Mouse (Mus musculus): ENCODE results near the gene Abca8b.
"Not testable (repeated sequence)": the region's sequence is repeated elsewhere in the genome, so short reads cannot be mapped to it uniquely, and the experiment has no call there.

Abca8b gene

DNA sequence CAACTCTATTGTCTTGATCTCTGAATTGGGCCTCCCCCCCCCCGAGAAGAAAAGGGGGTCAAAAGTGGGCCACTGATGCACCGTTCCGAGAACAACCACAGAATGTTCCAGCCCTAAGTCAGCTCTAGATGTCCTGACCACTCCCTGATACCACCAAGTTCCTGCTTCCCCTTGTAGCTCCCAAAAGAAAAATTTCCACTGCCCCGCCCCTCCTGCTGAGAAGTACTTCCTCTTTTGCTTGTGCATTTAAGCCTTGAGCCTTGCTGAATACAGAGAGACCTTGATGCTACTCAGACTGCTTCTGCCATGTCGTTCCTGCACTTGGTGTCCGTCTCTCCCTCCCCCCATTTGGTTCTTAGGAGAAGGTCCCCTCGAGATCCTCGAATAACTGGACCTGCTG is 82.5 kb downstream of the Abca8b start:
- DNase-seq (ENCODE audit: low read depth), result not testable (repeated sequence)

DNA sequence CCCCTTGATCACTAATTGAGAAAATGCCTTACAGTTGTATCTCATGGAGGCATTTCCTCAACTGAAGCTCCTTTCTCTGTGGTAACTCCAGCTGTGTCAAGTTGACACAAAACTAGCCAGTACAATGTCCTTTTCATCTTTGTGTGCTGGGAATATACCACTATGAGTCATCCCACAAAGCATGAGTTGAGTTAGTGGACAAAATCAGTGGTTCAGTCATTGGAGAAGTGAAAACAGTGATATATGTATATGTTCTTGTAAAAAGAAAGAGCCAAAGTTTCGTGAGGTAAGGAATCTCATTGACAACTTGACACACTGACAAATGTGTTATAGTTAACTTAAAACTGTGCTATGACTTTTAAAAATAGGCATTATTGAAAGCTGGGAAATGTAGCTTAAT is 83.5 kb downstream of the Abca8b start:
- not testable (repeated sequence) for DNase-seq (ENCODE audit: low read depth)

DNA sequence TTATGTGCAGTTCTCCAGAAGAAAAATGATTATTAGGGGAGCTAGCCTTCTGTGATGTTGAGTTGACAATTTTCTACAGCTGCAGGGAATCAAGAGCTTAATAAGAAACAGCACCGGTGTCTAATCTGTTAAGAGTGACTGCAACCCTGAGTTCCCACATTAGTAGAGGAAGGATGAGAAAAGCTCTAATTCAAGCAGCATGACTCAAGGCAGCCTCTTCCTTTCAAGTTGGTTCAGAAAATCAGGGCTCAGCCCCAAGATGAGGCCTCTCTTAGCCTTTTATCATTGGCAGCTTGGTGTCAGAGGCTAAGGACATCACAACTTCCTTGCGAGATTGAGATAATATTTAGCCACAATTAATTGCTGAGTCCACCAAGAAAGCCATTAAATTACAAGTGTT is 85.8 kb downstream of the Abca8b start:
- no peak for DNase-seq (ENCODE audit: low read depth)

DNA sequence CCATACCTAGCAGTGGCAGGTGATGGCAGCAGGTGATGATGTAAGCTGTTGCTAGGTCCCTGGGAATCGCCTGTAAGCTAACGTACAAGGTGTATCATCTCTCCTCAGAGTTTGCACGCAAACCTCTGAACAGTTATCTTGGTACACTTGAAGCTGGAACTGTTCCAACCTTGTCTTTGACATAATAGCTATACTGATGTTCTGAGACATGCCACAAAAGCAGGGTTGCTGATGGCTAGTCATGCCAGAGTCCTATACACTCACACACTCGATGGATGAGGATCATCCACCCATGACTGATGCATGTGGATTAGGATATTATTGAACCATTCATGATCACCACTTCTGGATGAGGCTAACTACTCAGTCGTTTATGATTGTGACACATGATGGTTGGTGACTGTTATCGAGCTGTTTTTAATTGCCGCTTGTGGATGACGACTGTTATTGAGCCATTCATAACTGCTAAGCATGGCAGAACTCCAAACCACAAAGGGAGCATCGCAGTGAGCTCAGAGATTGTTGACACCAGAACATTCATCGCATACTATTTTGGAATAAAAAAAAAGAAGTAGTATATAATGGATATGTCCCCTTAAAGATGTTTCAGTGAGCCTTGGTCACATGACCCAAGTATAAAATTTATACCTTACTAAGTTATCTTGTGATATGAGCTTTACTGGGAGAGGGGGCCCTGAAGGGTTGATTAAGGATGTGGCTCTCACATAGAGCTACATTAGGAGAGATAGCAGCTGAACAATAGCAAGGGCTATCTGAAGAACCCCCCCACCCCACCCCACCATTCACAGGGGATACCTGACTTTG is 87.2 kb downstream of the Abca8b start:
- no peak for DNase-seq (ENCODE audit: low read depth)

DNA sequence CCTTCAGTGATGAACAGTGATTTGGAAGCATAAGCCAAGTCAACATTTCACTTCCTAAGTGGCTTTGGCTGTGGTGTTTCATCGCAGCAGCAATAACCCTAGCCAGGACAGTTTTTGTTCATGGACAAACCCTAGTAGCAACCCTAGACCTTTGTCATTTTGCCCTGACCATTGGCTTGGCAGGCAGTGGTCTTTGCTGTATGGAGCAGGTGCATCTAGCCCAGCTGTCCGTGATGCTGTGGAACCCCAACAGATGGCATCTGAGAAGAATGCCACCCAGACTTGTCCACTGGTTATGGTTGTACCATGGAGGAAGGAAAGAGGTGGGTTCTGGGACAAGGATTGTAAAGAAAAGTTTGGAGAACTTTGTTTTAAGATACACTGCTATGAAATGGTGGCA is 88.1 kb downstream of the Abca8b start:
- no peak for DNase-seq (ENCODE audit: low read depth)

DNA sequence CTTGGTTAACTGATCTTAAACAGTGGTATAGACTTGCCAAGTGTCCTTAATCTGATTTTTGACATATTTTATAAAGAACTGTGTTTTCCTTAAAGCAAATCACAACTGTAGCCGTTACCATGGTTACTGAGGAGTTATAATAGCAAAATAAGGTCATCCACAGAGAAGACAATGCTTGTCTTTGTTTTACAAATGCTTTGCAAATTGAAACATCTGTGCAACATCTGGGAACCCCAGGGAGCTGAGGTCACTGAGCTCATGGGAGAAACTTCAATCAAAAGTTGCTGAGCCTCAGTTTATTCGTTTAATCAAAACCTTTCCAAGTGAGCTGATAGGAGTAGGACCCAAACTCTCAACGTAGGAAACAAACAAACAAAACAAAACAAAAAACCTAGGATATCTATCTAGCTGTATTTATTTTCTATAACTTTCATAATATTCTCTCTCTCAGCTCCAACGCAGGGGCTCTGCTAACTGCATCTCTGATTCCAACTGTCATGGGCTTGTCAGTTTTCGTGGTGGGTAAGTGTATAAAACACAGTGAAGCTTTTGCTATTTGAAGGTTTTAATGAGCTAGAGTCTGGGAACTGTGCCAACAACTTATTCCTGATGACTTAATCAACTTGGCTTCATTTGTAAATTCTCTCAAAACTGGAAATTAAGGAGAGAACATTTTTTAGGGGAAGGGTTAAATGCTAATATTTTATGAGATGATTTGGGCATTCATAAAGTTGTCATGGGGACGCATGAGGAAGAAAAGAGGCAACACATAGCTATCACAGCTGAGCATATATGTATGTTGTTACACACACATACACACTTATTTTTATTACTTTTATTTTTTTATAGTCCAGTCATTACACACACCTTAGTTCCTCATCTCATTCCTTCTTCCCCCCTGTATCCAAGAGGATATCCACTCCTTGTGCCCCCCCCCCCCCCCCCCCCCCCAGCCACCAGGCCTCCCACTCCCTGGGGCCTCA is 92.7 kb downstream of the Abca8b start:
- no peak for DNase-seq (ENCODE audit: low read depth)

DNA sequence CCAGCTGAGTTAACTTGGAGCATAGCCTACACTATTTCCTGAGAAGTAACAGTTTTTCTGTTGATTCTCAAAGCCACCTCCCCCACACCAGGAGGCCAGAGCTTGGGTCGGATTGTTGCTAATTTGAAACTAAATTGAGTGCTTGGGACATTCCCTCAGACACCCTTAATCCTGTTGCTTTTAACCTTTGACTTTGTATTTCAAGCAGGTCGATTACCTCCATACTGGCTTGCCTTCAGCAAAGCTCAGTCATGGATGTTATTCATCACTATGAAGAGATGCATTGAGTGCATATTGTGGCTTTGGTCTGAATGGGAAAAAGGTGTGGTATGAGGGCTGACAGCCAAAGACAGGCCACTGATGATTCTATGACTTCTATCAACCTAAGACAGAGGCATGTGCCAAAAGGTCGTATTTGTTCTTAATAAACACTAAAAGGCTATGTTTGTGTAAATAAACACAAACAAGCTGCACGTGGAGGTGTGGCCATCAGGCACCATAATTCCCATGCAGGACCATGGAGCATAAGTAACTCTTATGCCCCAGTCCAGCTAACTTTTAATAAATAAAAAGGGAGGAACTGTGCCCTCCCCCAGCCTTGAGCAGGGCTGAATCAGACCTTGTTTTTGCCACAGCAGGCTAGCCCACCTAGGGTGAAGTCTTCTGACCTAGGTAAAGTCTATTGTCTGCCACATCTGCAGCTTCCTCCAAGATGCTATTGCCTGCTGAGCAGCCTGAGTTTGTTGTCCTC is 95.0 kb downstream of the Abca8b start:
- DNase-seq (ENCODE audit: low read depth), result no peak

DNA sequence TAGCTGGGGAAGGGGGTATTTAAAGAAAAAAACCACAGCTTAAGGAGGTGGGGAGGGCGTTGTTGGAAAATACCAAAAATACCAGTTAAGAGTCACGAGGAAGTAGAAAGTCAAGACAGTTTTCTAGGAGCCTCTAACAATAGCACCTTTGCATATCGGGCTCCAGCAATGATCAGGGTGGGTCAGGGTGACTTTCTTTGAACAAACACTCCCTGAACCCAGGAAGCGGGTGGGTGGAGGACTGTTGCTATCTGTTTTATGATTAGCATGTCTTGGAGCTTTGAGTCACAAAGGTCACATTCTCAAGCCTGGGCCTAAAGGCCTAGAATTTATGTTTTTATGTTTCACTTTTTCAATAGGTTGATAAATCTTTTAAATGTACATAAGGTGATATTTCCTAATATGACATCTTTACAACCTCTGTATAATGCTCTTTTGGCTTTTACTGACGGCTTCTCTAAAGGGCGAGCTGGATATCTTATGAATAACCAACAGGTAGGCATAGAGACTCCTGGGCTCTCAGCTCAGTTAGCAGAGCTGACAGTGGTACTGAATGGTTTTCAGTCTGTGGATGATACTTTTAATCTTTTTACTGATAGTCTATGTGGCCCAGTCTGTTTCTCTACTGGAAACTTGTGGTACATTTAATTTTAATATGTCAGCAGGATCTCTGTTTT is 96.7 kb downstream of the Abca8b start:
- DNase-seq (ENCODE audit: low read depth), result no peak

DNA sequence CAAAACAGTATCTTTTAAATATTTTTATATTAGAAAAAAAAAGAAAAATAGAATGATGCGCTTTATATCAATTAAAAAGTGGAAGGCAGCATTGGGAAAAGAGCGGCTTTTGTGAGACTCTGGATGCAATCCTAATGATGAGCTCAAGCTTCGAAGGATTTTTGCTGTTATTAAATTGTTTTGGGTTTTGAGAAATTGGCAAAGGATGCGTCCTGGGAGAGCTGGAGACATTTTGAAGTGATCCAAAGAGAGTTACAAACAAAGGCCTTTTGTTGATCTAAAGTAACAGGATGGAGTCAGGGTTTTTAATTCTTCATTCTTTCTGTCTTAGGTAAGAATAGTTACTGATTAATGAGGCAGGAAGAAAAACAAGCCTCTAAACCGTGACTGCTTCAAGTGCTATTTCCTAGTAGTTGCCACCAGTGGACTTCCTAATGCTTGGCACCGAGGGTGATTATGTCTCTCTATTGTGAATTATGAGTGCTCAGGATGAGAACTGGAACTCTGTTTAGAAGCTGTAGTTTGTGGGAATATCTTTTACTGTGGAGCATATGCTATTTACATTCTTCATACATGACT is 99.6 kb downstream of the Abca8b start:
- no peak for DNase-seq (ENCODE audit: low read depth)

DNA sequence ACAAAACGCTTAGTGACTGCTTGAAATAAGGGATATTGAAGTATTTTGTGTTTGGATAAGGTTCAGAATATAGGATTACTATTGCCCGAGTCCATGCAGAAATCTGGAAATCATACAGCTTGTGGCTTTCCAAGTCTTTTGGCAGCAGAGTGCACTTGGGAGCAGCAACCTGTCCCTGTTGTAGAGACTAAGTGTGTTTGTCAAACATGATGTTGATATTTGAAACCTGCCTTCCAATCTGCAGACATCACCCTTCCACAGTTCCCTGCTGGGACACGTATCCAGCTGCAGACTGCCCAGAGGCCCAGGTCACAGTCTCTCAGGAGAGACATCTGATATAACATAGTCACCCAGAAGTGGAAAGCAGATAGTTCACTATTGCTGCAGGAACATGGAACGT is 100.1 kb downstream of the Abca8b start:
- DNase-seq (ENCODE audit: low read depth), result no peak

DNA sequence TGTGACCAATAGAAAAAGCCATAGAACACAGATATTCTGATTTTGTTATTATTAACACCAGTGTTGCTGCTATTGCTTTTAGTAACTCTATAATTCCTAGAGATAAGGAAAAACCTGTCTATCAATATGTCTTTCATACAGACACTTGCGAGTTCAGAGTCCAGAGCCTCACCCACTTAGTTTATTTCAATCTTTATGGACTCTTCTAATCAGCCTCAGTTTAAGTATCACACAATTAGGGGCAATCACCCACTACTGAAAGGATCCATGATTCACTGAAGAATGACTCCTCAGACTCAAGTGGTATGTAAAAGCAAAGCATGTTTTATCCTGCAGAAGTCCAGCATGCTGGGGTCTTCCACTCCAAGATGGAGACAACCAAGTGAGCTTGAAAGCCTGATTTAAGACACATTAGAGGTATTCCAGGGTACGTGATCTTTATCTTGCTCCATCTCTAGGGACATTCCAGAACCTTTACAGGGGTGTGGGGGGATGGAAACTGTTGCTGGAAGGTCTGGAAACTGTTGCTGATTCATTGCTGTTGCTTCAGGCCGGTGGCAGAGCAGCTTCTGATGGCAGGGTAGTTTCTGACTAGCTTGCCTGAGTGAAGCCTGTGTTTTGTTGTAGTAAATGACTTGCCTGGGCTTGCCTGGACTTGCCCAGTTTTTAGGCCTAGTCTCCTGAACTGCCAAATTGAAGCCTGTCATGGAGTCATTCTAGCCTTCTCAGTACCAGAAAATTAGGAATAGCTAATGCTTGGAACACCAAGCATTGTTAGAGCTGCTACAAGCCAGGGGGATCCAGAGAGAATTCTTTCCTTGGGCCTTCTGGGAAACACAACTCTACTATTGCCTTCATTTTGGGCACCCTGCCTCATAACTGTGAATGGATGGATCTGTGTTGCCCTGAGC is 101.5 kb downstream of the Abca8b start:
- no peak for DNase-seq (ENCODE audit: low read depth)

DNA sequence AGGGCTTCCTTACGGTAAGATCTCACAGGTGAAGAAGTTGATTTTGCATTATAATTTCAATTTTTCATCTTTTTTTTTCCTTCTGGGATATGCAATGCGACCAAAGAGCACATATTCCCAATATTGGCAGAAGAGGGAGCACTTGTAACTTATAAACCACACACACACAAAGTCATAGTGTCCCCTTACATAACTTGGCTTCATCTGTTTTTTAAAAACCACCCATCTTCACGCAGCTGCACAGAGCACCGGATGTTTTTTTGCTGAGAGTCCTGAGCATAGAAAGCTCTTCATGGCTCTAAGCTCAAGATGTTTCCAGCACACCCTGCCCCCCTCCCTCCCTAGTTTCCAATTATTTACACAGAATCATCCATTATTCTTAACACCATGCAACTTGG is 103.7 kb downstream of the Abca8b start:
- no peak for DNase-seq (ENCODE audit: low read depth)

DNA sequence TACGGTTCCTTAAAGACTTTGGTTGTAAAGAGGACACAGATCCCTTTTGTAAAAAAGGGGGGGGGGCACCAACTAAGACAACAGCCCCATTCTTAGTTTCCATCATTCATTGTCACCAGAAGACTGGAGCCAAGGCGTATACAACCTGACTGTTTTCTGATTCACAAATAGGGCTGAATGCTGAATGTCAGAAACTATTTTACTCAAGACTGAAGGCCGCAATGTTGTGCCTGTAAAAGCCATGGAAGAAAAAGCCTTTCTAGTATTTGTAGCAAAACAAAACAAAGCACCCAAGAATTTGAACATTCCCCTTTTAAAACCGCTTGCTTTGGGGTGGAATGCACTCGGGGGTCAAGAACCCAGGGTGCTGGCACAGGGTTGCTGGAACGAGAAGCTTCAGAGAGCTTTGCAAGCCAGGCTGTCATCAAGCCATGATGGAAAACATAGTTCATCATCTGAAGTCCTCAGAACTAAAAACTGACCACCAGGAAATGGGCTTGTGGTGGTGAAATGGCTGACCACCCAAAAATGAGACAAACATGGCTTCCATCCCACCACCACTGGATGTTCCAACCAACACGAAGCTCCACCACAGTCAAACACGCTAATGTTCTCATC is 104.2 kb downstream of the Abca8b start:
- no peak for DNase-seq (ENCODE audit: low read depth)

DNA sequence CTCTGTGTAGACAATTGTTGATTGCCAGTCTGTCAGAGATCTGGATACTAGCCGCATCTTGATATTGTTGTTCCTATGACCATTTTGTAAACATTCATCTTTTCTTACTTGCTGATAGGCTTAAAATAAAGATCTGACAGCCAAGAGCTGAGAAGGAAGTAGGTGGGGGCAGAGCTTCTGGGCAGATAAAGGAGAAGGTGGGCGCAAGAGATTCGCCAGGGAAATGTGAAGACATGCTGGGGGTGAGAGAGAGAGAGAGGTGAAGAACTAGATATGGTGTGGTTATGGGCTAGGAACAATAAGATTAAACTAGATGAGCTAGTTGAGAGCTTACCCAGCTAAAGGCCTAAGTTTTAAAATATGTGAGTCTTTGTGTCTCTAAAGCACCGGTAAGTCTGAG is 106.0 kb downstream of the Abca8b start:
- no peak for DNase-seq (ENCODE audit: low read depth)

DNA sequence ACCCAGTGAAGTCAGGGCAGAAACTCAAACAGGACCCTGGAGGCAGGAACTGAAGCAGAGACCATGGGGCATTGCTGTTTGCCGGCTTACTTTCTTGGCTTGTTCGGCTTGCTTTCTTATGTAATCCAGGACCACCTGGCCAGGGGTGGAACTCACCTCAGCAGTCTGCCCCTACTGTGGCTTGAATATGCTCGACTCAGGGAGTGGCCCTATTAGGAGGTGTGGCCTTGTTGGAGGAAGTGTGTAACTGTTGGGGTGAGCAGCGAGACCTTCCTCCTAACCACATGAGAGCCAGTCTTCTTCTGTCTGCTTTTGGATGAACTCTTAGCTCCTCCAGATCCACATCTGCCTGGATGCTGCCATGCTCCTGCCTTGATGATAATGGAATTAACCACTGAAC is 108.9 kb downstream of the Abca8b start:
- DNase-seq (ENCODE audit: low read depth), result no peak

DNA sequence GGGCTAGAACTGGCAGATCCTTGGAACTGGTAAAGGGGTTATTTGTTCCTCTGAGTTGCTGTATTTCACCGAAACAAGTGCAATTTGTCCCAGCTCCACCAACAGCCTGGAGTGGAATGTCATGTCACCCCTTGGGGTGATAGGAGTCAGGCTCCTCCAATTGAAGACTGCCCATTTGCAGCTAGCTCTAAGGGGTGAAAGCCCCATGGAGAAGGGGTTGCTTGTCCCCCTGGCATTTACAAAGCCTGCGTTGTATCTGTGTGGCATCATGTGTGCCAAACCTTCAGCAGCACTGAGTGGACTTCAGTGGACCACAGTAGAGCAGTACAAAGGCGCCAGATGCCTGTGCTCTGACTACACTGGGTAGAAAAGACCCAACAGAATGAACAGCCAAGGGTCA is 110.1 kb downstream of the Abca8b start:
- DNase-seq (ENCODE audit: low read depth), result no peak

DNA sequence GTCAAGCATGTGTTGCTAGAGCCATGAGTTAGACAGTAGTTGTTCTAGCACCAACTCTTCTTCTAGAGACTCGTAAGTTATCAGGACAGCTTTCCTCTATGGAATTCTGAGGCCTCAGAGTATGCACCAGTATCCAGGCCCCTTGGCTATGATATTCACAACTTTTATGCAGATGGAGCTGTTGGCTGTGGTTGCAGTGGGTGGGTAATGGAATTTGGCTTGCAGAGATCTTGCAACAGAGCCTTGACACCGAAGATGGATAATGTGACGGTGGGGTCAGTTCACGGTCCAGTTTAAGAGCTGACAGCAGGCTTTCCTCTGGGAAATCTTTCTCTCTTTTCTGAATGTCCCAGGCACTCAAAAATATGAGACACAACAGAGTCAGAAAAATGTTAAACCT is 110.8 kb downstream of the Abca8b start:
- DNase-seq (ENCODE audit: low read depth), result no peak

DNA sequence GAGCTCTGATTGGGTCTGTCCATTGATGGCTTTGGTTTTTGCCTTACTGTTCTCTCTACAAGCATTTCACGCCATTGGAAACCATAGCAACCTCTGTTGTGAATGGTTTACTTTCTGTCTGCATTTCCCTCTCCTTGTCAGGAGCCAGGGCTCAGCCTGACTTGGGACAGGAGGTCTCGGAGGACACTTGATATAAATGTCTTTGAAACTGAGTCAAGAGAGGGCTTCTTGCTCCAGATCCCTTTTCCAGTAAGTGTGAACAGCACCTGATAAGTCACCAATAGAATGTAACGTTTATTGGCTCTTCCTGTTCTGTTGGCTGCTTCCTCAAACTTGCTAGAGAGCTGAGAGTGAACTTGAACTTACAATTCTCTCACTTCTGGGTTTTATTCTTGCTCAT is 111.5 kb downstream of the Abca8b start:
- DNase-seq (ENCODE audit: low read depth), result no peak

All from c-Kit-positive CD71-positive TER-119-negative erythroid progenitor cells, embryonic 14.5 days (primary cell).